Mouse (Mus musculus): ENCODE data around the gene Xirp1. TPM values are rescaled to one million over a fixed set of nuclear protein-coding genes. Genes with fewer than 3 reads are reported as not detected.

Gene Xirp1
- polyA plus RNA-seq, 1 experiment from 2014 or later, result 0.21 TPM

- TF ChIP-seq EP300 (IDR thresholded peaks at IDR 0.05) (no peak), CTCF (IDR thresholded peaks at IDR 0.05) (no peak)
- Histone ChIP-seq H3K27me3 (replicated peaks; ENCODE audit: insufficient read depth, low read length) (no peaks in the 10 kb centered on the region), H3K27ac (ENCODE audit: low read length) (peak overlapping the region; percentile 47; the same call in 1 of the 2 replicates), H3K9ac (replicated peaks; ENCODE audit: low read depth) (no peak overlapping the region), H3K4me1 (ENCODE audit: insufficient read depth, low read depth, low read length) (peaks cover 10% of the 10 kb centered on the region; the same call in 1 of the 2 replicates), H3K4me2 (replicated peaks; ENCODE audit: low read depth, low read length) (no peak overlapping the region), H3K9me3 (ENCODE audit: low read length) (no peaks in the 10 kb centered on the region), H3K4me3 (ENCODE audit: low read depth, low read length) (no peak overlapping the region), H3K36me3 (ENCODE audit: insufficient read depth, low read length) (peaks cover 27% of the 10 kb centered on the region)
- ATAC-seq, result peak; percentile 14
- no peak for DNase-seq (ENCODE audit: low spot score)
- WGBS, result 67% methylated on average over 7 of the region's 7 CpGs
Measured at GRCm38 (mm10) chr9:119969811-119970210, 53.6 kb downstream of the Xirp1 start.

DNA sequence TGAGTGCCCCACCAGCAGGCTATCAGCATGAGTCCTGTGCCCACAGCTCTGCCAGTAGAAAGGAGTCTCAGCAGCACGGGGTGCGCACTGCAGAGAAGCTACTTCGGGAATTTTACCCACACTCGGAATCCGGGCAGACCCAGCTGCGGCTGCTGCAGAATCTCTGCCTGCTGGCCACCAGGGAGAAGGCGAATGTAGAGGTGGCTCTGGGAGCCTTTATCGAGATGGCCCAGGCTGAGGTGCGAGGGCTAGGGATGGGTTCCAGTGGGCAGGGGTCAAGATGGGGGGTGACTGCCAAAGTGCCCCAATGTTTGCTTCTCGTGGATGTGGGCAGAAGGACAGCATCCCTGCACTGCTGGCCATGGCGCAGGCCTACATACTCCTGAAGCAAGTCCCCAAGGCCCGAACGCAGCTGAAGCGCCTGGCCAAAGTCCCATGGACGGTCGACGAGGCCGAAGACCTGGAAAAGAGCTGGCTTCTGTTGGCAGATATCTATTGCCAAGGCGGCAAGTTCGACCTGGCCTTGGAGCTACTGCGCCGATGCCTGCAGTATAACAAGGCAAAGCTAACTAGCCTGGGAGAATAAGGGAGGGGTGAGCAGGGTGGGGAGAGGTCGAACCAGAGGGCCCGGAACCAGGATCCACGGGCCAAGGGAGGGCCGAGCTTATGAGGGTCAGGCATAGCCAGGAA lies 57.0 kb downstream of the Xirp1 start:
- Histone ChIP-seq H3K9me3 (ENCODE audit: low read length) (no peaks in the 10 kb centered on the region), H3K4me1 (ENCODE audit: insufficient read depth, low read depth, low read length) (peaks cover 15% of the 10 kb centered on the region; the same call in 1 of the 2 replicates), H3K27me3 (replicated peaks; ENCODE audit: insufficient read depth, low read length) (no peaks in the 10 kb centered on the region), H3K36me3 (ENCODE audit: insufficient read depth, low read length) (no peaks in the 10 kb centered on the region; the same call in 1 of the 2 replicates), H3K4me3 (ENCODE audit: low read depth, low read length) (no peak overlapping the region), H3K9ac (replicated peaks; ENCODE audit: low read depth) (no peak overlapping the region), H3K4me2 (replicated peaks; ENCODE audit: low read depth, low read length) (no peak overlapping the region), H3K27ac (ENCODE audit: low read length) (no peak overlapping the region)
- ATAC-seq (no peak), DNase-seq (ENCODE audit: low spot score) (no peak)
- WGBS, result 86% methylated on average over 26 of the region's 26 CpGs
- TF ChIP-seq EP300 (IDR thresholded peaks at IDR 0.05), result no peak
- no peak for TF ChIP-seq CTCF (IDR thresholded peaks at IDR 0.05)

DNA sequence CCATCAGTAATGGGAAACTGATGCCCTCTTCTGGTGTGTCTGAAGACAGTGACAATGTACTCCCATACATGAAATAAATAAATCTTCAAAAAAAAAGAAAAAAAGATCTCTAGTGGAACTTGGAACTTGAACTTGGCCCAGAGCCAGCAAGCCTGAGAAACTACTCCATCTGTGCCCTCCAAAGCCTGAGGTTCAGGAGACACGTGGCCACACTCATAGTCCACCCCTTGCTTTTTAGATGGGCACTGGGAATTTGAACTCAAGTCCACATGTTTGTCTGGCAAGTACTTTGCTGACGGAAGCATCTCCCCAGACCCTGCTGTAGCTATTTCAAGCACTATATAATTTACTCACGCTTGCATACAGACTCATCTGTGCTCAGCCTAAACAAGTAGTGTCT lies 58.2 kb downstream of the Xirp1 start:
- Histone ChIP-seq H3K9me3 (ENCODE audit: low read length) (no peaks in the 10 kb centered on the region), H3K9ac (replicated peaks; ENCODE audit: low read depth) (no peak overlapping the region), H3K4me3 (ENCODE audit: low read depth, low read length) (no peak overlapping the region), H3K4me1 (ENCODE audit: insufficient read depth, low read depth, low read length) (0 out of 2 replicates have a peak, but pooled peaks cover 5% of the 10 kb centered on the region), H3K4me2 (replicated peaks; ENCODE audit: low read depth, low read length) (no peak overlapping the region), H3K36me3 (ENCODE audit: insufficient read depth, low read length) (no peaks in the 10 kb centered on the region), H3K27ac (ENCODE audit: low read length) (no peak overlapping the region), H3K27me3 (replicated peaks; ENCODE audit: insufficient read depth, low read length) (no peaks in the 10 kb centered on the region)
- no peak for ATAC-seq
- 51% methylated on average over 3 of the region's 3 CpGs for WGBS
- TF ChIP-seq EP300 (IDR thresholded peaks at IDR 0.05), result no peak
- TF ChIP-seq CTCF (IDR thresholded peaks at IDR 0.05), result no peak; the same call in 1 of the 2 replicates
- DNase-seq (ENCODE audit: low spot score), result no peak

- no peak overlapping the region for H3K4me2 ChIP-seq (replicated peaks; ENCODE audit: low read depth, low read length)
- H3K4me3 ChIP-seq (ENCODE audit: low read depth, low read length), result no peak overlapping the region
- H3K9me3 ChIP-seq (ENCODE audit: low read length), result no peaks in the 10 kb centered on the region
- H3K4me1 ChIP-seq (ENCODE audit: insufficient read depth, low read depth, low read length), result 0 out of 2 replicates have a peak, but pooled peaks cover 5% of the 10 kb centered on the region
- TF ChIP-seq EP300 (IDR thresholded peaks at IDR 0.05) (peak; percentile 98), CTCF (IDR thresholded peaks at IDR 0.05) (no peak)
- no peaks in the 10 kb centered on the region for H3K36me3 ChIP-seq (ENCODE audit: insufficient read depth, low read length)
- DNase-seq (ENCODE audit: low spot score) (peak; percentile 71), ATAC-seq (peak; percentile 86)
- 57% methylated on average over 3 of the region's 3 CpGs for WGBS
- H3K27me3 ChIP-seq (replicated peaks; ENCODE audit: insufficient read depth, low read length), result no peaks in the 10 kb centered on the region
- no peak overlapping the region for H3K9ac ChIP-seq (replicated peaks; ENCODE audit: low read depth)
- peak overlapping the region; percentile 69 for H3K27ac ChIP-seq (ENCODE audit: low read length)
Measured at GRCm38 (mm10) chr9:119964206-119964605, 59.2 kb downstream of the Xirp1 start.

Other genes starting within 250 kb of the Xirp1 start
- not detected in 2 replicates for gene Scn11a, start 198.1 kb downstream of the Xirp1 start, polyA plus RNA-seq (2015; fragmentation: Nextera tagmentation; extraction: Ambion mirVana)
- 27.8 and 30.3 TPM in 2 replicates for gene Wdr48, start 128.7 kb downstream of the Xirp1 start, polyA plus RNA-seq (2015; fragmentation: Nextera tagmentation; extraction: Ambion mirVana)
- gene Gorasp1, start 86.0 kb downstream of the Xirp1 start, polyA plus RNA-seq (2015; fragmentation: Nextera tagmentation; extraction: Ambion mirVana), result 16.5 and 16.7 TPM in 2 replicates
- 1.8 and 2.3 TPM in 2 replicates for gene Ttc21a, start 86.0 kb downstream of the Xirp1 start, polyA plus RNA-seq (2015; fragmentation: Nextera tagmentation; extraction: Ambion mirVana)
- 9.4 and 10.5 TPM in 2 replicates for gene Csrnp1, start 38.9 kb downstream of the Xirp1 start, polyA plus RNA-seq (2015; fragmentation: Nextera tagmentation; extraction: Ambion mirVana)
- 8.0 and 9.3 TPM in 2 replicates for gene Cx3cr1, start 46.3 kb upstream of the Xirp1 start, polyA plus RNA-seq (2015; fragmentation: Nextera tagmentation; extraction: Ambion mirVana)
- 0.23 TPM in 2 replicates for gene Ccr8, start 68.5 kb upstream of the Xirp1 start, polyA plus RNA-seq (2015; fragmentation: Nextera tagmentation; extraction: Ambion mirVana)
- gene Slc25a38, start 86.8 kb upstream of the Xirp1 start, polyA plus RNA-seq (2015; fragmentation: Nextera tagmentation; extraction: Ambion mirVana), result 20.0 and 20.9 TPM in 2 replicates
- gene Rpsa, start 104.1 kb upstream of the Xirp1 start, polyA plus RNA-seq (2015; fragmentation: Nextera tagmentation; extraction: Ambion mirVana), result 616 and 675 TPM in 2 replicates
- not detected in 2 replicates for gene Mobp, start 126.1 kb upstream of the Xirp1 start, polyA plus RNA-seq (2015; fragmentation: Nextera tagmentation; extraction: Ambion mirVana)